In genomic region chr2:74384918-74385317, GRCm38 (mm10) we compare ENCODE assay signal across 10 mouse cellular contexts.
"Had no signal": no experiment of that assay in that cellular context is flagged by ENCODE, and none has a peak within 500 bp of the region (broad histone marks: within the 10 kb centered on the region; RNA-seq: fewer than 3 reads in every experiment).

No protein-coding gene starts in this region.

- DNase-seq: liver, postnatal 0 days; lung, adult 2 months; lung, postnatal 14 days; lung, postnatal 36 days; right cerebral cortex, postnatal 14 days; thymus, adult 18-20 months; thymus, postnatal 14 days; thymus, postnatal 36 days had no signal

- ATAC-seq: liver, postnatal 0 days; midbrain, embryonic 13.5 days; midbrain, embryonic 15.5 days had no signal
